Mouse (Mus musculus): ENCODE data around the gene Cop1. TPM values are rescaled to one million over a fixed set of nuclear protein-coding genes. Genes with fewer than 3 reads are reported as not detected.
"Not testable (repeated sequence)": the region's sequence is repeated elsewhere in the genome, so short reads cannot be mapped to it uniquely, and the experiment has no call there.

Gene Cop1
- total RNA-seq (2022): 100 to 1,000 TPM; 131 to 165 (median 145) TPM

GRCm38 (mm10) chr1:159231781-159232571 is at the start of gene Cop1:
Gene Cop1 (plus strand): TSS chr1:159232320.
- peak; percentile 85 for DNase-seq

- no peak for DNase-seq
Observed at GRCm38 (mm10) chr1:159186741-159187140, 45.4 kb upstream of the Cop1 start.

- no peak for DNase-seq
Observed at GRCm38 (mm10) chr1:159198603-159199002, 33.5 kb upstream of the Cop1 start.

- DNase-seq: no peak
Observed at GRCm38 (mm10) chr1:159199606-159200005, 32.5 kb upstream of the Cop1 start.

- no peak for DNase-seq
Observed at GRCm38 (mm10) chr1:159201220-159201619, 30.9 kb upstream of the Cop1 start.

- no peak for DNase-seq
Observed at GRCm38 (mm10) chr1:159211711-159212110, 20.4 kb upstream of the Cop1 start.

GRCm38 (mm10) chr1:159217437-159217836 is 14.7 kb upstream of the Cop1 start:
- DNase-seq: no peak

GRCm38 (mm10) chr1:159222046-159222445 is 10.1 kb upstream of the Cop1 start:
- no peak for DNase-seq

- DNase-seq: no peak
Observed at GRCm38 (mm10) chr1:159225064-159225824, 6.9 kb upstream of the Cop1 start.

- DNase-seq: not testable (repeated sequence)
Observed at GRCm38 (mm10) chr1:159232572-159233261, 597 bp downstream of the Cop1 start.

- no peak for DNase-seq
Observed at GRCm38 (mm10) chr1:159233426-159233825, 1.3 kb downstream of the Cop1 start.

- no peak for DNase-seq
Observed at GRCm38 (mm10) chr1:159234496-159234895, 2.4 kb downstream of the Cop1 start.

GRCm38 (mm10) chr1:159235674-159236073 is 3.6 kb downstream of the Cop1 start:
- no peak for DNase-seq

GRCm38 (mm10) chr1:159238147-159238546 is 6.0 kb downstream of the Cop1 start:
- no peak for DNase-seq

GRCm38 (mm10) chr1:159250320-159250719 is 18.2 kb downstream of the Cop1 start:
- no peak for DNase-seq

- DNase-seq: no peak
Observed at GRCm38 (mm10) chr1:159253078-159253477, 21.0 kb downstream of the Cop1 start.

- no peak for DNase-seq
Observed at GRCm38 (mm10) chr1:159254906-159255685, 23.0 kb downstream of the Cop1 start.

GRCm38 (mm10) chr1:159256543-159256942 is 24.4 kb downstream of the Cop1 start:
- DNase-seq: no peak

GRCm38 (mm10) chr1:159263820-159264219 is 31.7 kb downstream of the Cop1 start:
- no peak for DNase-seq

- DNase-seq: no peak
Observed at GRCm38 (mm10) chr1:159280072-159280471, 48.0 kb downstream of the Cop1 start.

GRCm38 (mm10) chr1:159281861-159282260 is 49.7 kb downstream of the Cop1 start:
- DNase-seq: peak; percentile 72

- no peak for DNase-seq
Observed at GRCm38 (mm10) chr1:159286833-159287232, 54.7 kb downstream of the Cop1 start.

Measured in adrenal gland, adult 8-10 months (tissue).